Mouse (Mus musculus) embryonic facial prominence, embryonic 14.5 days (tissue): ENCODE measurements around the gene Olfr124. TPM values are rescaled to one million over a fixed set of nuclear protein-coding genes. Genes with fewer than 3 reads are reported as not detected.

ENCODE experiments used
- ATAC-seq: fragments of 200-750 bp; cut with Nextera tagmentation; 2 replicates; pipeline ENCODE4 v1.8.0; 2017; ENCODE audit warnings: low read depth, moderate number of reproducible peaks, moderate TSS enrichment
- DNase-seq: peaks from one replicate; pipeline ENCODE4 v3.0.0-alpha.2; 2015; ENCODE audit warnings: low spot score
- H3K27ac ChIP-seq: fragments of 300-500 bp; sonication (generic); replicated peaks from 2 replicates; pipeline ENCODE4 v1.5.1; 2014; ENCODE audit warnings: low read depth, mild to moderate bottlenecking, low read length, moderate library complexity
- H3K27me3 ChIP-seq: fragments of 300-500 bp; sonication (generic); replicated peaks from 2 replicates; pipeline ENCODE4 v1.6.1; 2014; ENCODE audit warnings: low read length; ENCODE audit not compliant: control insufficient read depth, insufficient read depth
- H3K36me3 ChIP-seq: fragments of 300-500 bp; sonication (generic); 2 replicates; pipeline ENCODE4 v1.6.1; 2014; ENCODE audit warnings: low read length, mixed read lengths; ENCODE audit not compliant: control insufficient read depth, insufficient read depth
- H3K4me1 ChIP-seq: fragments of 300-500 bp; sonication (generic); 2 replicates; pipeline ENCODE4 v1.6.1; 2014; ENCODE audit warnings: antibody characterized with exemption, low read length; ENCODE audit not compliant: control insufficient read depth, insufficient read depth
- H3K4me2 ChIP-seq: fragments of 300-500 bp; sonication (generic); 2 replicates; pipeline ENCODE4 v1.6.1; 2014; ENCODE audit warnings: low read depth, mild to moderate bottlenecking, low read length, moderate library complexity, mixed read lengths
- H3K4me3 ChIP-seq: fragments of 300-500 bp; sonication (generic); 2 replicates; pipeline ENCODE4 v1.5.1; 2014; ENCODE audit warnings: low read depth, mild to moderate bottlenecking, low read length
- H3K9ac ChIP-seq: fragments of 300-500 bp; sonication (generic); 2 replicates; pipeline ENCODE4 v1.6.1; 2014; ENCODE audit warnings: low read depth, mild to moderate bottlenecking, low read length, moderate library complexity, mixed read lengths
- H3K9me3 ChIP-seq: fragments of 300-500 bp; sonication (generic); 2 replicates; pipeline ENCODE4 v1.6.1; 2016; ENCODE audit warnings: low read length; ENCODE audit not compliant: control insufficient read depth
- WGBS: fragments of 180-500 bp; shearing (Covaris S2); extraction: QIAGEN DNeasy Blood & Tissue Kit; methylation state at CpG from one replicate; pipeline ENCODE4 v1.1.7; 2014; 5-methylcytosine and 5-hydroxymethylcytosine counted together
- polyA plus RNA-seq: library from polyadenylated mRNA; unstranded; fragments of >200 nt; fragmentation: Nextera tagmentation; extraction: Ambion mirVana; gene quantifications from 2 replicates; pipeline ENCODE4 v1.2.1, GENCODE M21; 2014

Gene Olfr124
- 0.15 and 0.30 TPM in 2 replicates for polyA plus RNA-seq

- H3K4me2 ChIP-seq, result no peak within 1 kb of the TSS
- no peaks in the 10 kb centered on the region for H3K27me3 ChIP-seq
- DNase-seq (no peak), ATAC-seq (no peak)
- no peaks in the 10 kb centered on the region for H3K36me3 ChIP-seq
- 0 out of 2 replicates have a peak, but pooled peaks cover 5% of the 10 kb centered on the region for H3K9me3 ChIP-seq
- no peak within 1 kb of the TSS for H3K27ac ChIP-seq
- 84% methylated on average over 3 of the region's 3 CpGs for WGBS
- no peak within 1 kb of the TSS for H3K4me3 ChIP-seq
- no peak within 1 kb of the TSS for H3K9ac ChIP-seq
- no peaks in the 10 kb centered on the region for H3K4me1 ChIP-seq
These were observed at the start of gene Olfr124 for GRCm38 (mm10) chr17:37799588-37799987. Gene Olfr124 (plus strand): TSS chr17:37799888.

- H3K9me3 ChIP-seq, result no peaks in the 10 kb centered on the region
- DNase-seq (no peak), ATAC-seq (no peak)
- H3K4me1 ChIP-seq, result no peaks in the 10 kb centered on the region
- 81% methylated on average over 4 of the region's 4 CpGs for WGBS
- H3K36me3 ChIP-seq, result no peaks in the 10 kb centered on the region
- H3K27me3 ChIP-seq, result no peaks in the 10 kb centered on the region
- no peak within 1 kb of the TSS for H3K4me2 ChIP-seq
- H3K4me3 ChIP-seq, result no peak within 1 kb of the TSS
- no peak within 1 kb of the TSS for H3K9ac ChIP-seq
- H3K27ac ChIP-seq, result no peak within 1 kb of the TSS
These were observed 31.4 kb upstream of the Olfr124 start, which contains the start of gene Olfr122 for GRCm38 (mm10) chr17:37768307-37768706. Gene Olfr122 (plus strand): TSS chr17:37768607.

- DNase-seq (no peak), ATAC-seq (no peak)
- Histone ChIP-seq H3K27ac (no peak within 1 kb of the TSS), H3K36me3 (no peaks in the 10 kb centered on the region), H3K4me3 (no peak within 1 kb of the TSS), H3K4me1 (no peaks in the 10 kb centered on the region), H3K9ac (no peak within 1 kb of the TSS), H3K4me2 (no peak within 1 kb of the TSS), H3K9me3 (0 out of 2 replicates have a peak, but pooled peaks cover 5% of the 10 kb centered on the region), H3K27me3 (no peaks in the 10 kb centered on the region)
- 85% methylated on average over 2 of the region's 2 CpGs for WGBS
These were observed 6.5 kb upstream of the Olfr124 start, which contains the start of gene Olfr123 for GRCm38 (mm10) chr17:37793229-37793628. Gene Olfr123 (plus strand): TSS chr17:37793529.

GRCm38 (mm10) chr17:37832649-37833048, 33.0 kb downstream of the Olfr124 start, which contains the start of gene Olfr125:
Gene Olfr125 (plus strand): TSS chr17:37832949.
- no peak for ATAC-seq
- Histone ChIP-seq H3K9ac (no peak within 1 kb of the TSS), H3K27ac (no peak within 1 kb of the TSS), H3K27me3 (no peaks in the 10 kb centered on the region), H3K9me3 (no peaks in the 10 kb centered on the region), H3K4me1 (no peaks in the 10 kb centered on the region), H3K4me3 (no peak within 1 kb of the TSS), H3K4me2 (no peak within 1 kb of the TSS), H3K36me3 (no peaks in the 10 kb centered on the region)
- DNase-seq, result no peak

- no peak for DNase-seq
- H3K9me3 ChIP-seq, result no peaks in the 10 kb centered on the region
These were observed 47.5 kb downstream of the Olfr124 start, which contains the start of gene Olfr126 for GRCm38 (mm10) chr17:37847183-37847582. Gene Olfr126 (plus strand): TSS chr17:37847483.

More at GRCm38 (mm10) chr17:37847183-37847582, 47.5 kb downstream of the Olfr124 start, which contains the start of gene Olfr126:
- Histone ChIP-seq H3K9ac (no peak within 1 kb of the TSS), H3K27me3 (no peaks in the 10 kb centered on the region), H3K4me2 (no peak within 1 kb of the TSS), H3K27ac (no peak within 1 kb of the TSS), H3K4me3 (no peak within 1 kb of the TSS), H3K36me3 (no peaks in the 10 kb centered on the region), H3K4me1 (no peaks in the 10 kb centered on the region)
- no peak for ATAC-seq

Other genes with a start within 250 kb of the Olfr124 start
- gene Olfr112, start 230.4 kb upstream of the Olfr124 start, polyA plus RNA-seq, result not detected in 2 replicates
- gene Olfr113, start 222.2 kb upstream of the Olfr124 start, polyA plus RNA-seq, result not detected in 2 replicates
- not detected in 2 replicates for gene Olfr114, start 207.1 kb upstream of the Olfr124 start, polyA plus RNA-seq
- not detected in 2 replicates for gene Olfr115, start 172.8 kb upstream of the Olfr124 start, polyA plus RNA-seq
- not detected in 2 replicates for gene Olfr116, start 172.7 kb upstream of the Olfr124 start, polyA plus RNA-seq
- gene Olfr117, start 136.1 kb upstream of the Olfr124 start, polyA plus RNA-seq, result not detected in 2 replicates
- not detected in 2 replicates for gene Olfr118, start 132.9 kb upstream of the Olfr124 start, polyA plus RNA-seq
- not detected in 2 replicates for gene Olfr119, start 103.3 kb upstream of the Olfr124 start, polyA plus RNA-seq
- 0.17 TPM in 1 of 2 replicates, not detected in the other for gene Olfr120, start 78.1 kb upstream of the Olfr124 start, polyA plus RNA-seq
- 0.18 TPM in 1 of 2 replicates, not detected in the other for gene Olfr121, start 51.0 kb upstream of the Olfr124 start, polyA plus RNA-seq
- gene Olfr122, start 31.3 kb upstream of the Olfr124 start, polyA plus RNA-seq, result not detected in 2 replicates
- not detected in 2 replicates for gene Olfr123, start 6.4 kb upstream of the Olfr124 start, polyA plus RNA-seq
- gene Olfr125, start 33.1 kb downstream of the Olfr124 start, polyA plus RNA-seq, result not detected in 2 replicates
- not detected in 2 replicates for gene Olfr126, start 47.6 kb downstream of the Olfr124 start, polyA plus RNA-seq
- not detected in 2 replicates for gene Olfr127, start 100.5 kb downstream of the Olfr124 start, polyA plus RNA-seq
- not detected in 2 replicates for gene Olfr128, start 120.7 kb downstream of the Olfr124 start, polyA plus RNA-seq
- not detected in 2 replicates for gene Olfr761, start 153.2 kb downstream of the Olfr124 start, polyA plus RNA-seq